Mouse (Mus musculus): Measurements from ENCODE around the gene Gmfb. TPM values are rescaled to one million over a fixed set of nuclear protein-coding genes. Genes with fewer than 3 reads are reported as not detected.

Gene Gmfb
- polyA plus RNA-seq, 1 experiment from 2014 or later: 116 TPM

GRCm38 (mm10) chr14:46816916-46817622 lies 5.0 kb downstream of the Gmfb start:
- no peak overlapping the region for H3K27ac ChIP-seq (ENCODE audit: low read depth, low read length)
- H3K4me3 ChIP-seq (ENCODE audit: low read depth, low read length): no peak overlapping the region
- no peak overlapping the region for H3K9ac ChIP-seq (ENCODE audit: low read length)
- no peaks in the 10 kb centered on the region for H3K9me3 ChIP-seq (ENCODE audit: control insufficient read depth, low read length)
- no peaks in the 10 kb centered on the region for H3K27me3 ChIP-seq (ENCODE audit: control insufficient read depth, insufficient read depth, low read length)
- H3K4me1 ChIP-seq (replicated peaks; ENCODE audit: control insufficient read depth, insufficient read depth, low read length): peaks cover 5% of the 10 kb centered on the region; the same call in 1 of the 2 replicates
- DNase-seq (ENCODE audit: low spot score) (no peak), ATAC-seq (replicated peaks; ENCODE audit: low FRiP score) (no peak)
- 92% methylated on average over 8 of the region's 8 CpGs for WGBS
- no peaks in the 10 kb centered on the region; the same call in 1 of the 2 replicates for H3K36me3 ChIP-seq (ENCODE audit: control insufficient read depth, insufficient read depth, low read length)
- H3K4me2 ChIP-seq (ENCODE audit: low read depth, low read length, severe bottlenecking): no peak overlapping the region

- H3K27ac ChIP-seq (ENCODE audit: low read depth, low read length): no peak overlapping the region
- no peaks in the 10 kb centered on the region for H3K27me3 ChIP-seq (ENCODE audit: control insufficient read depth, insufficient read depth, low read length)
- H3K4me1 ChIP-seq (replicated peaks; ENCODE audit: control insufficient read depth, insufficient read depth, low read length): 0 out of 2 replicates have a peak, but pooled peaks cover 2% of the 10 kb centered on the region
- ATAC-seq (replicated peaks; ENCODE audit: low FRiP score): no peak
- no peak overlapping the region for H3K9ac ChIP-seq (ENCODE audit: low read length)
- WGBS: 77% methylated on average over 6 of the region's 6 CpGs
- no peaks in the 10 kb centered on the region for H3K9me3 ChIP-seq (ENCODE audit: control insufficient read depth, low read length)
- no peak for DNase-seq (ENCODE audit: low spot score)
- H3K4me3 ChIP-seq (ENCODE audit: low read depth, low read length): no peak overlapping the region
- no peaks in the 10 kb centered on the region; the same call in 1 of the 2 replicates for H3K36me3 ChIP-seq (ENCODE audit: control insufficient read depth, insufficient read depth, low read length)
- no peak overlapping the region for H3K4me2 ChIP-seq (ENCODE audit: low read depth, low read length, severe bottlenecking)
Measured at GRCm38 (mm10) chr14:46815640-46816039, 6.4 kb downstream of the Gmfb start.

- Histone ChIP-seq H3K4me1 (replicated peaks; ENCODE audit: control insufficient read depth, insufficient read depth, low read length) (no peaks in the 10 kb centered on the region), H3K4me2 (ENCODE audit: low read depth, low read length, severe bottlenecking) (no peak overlapping the region), H3K27me3 (ENCODE audit: control insufficient read depth, insufficient read depth, low read length) (no peaks in the 10 kb centered on the region), H3K9me3 (ENCODE audit: control insufficient read depth, low read length) (no peaks in the 10 kb centered on the region), H3K9ac (ENCODE audit: low read length) (no peak overlapping the region), H3K4me3 (ENCODE audit: low read depth, low read length) (no peak overlapping the region), H3K36me3 (ENCODE audit: control insufficient read depth, insufficient read depth, low read length) (no peaks in the 10 kb centered on the region), H3K27ac (ENCODE audit: low read depth, low read length) (no peak overlapping the region)
- ATAC-seq (replicated peaks; ENCODE audit: low FRiP score) (no peak), DNase-seq (ENCODE audit: low spot score) (no peak)
- 82% methylated on average over 3 of the region's 3 CpGs for WGBS
Measured at GRCm38 (mm10) chr14:46807927-46808326, 14.1 kb downstream of the Gmfb start.

- ATAC-seq (replicated peaks; ENCODE audit: low FRiP score): no peak
- no peak overlapping the region for H3K27ac ChIP-seq (ENCODE audit: low read depth, low read length)
- H3K4me3 ChIP-seq (ENCODE audit: low read depth, low read length): no peak overlapping the region
- H3K36me3 ChIP-seq (ENCODE audit: control insufficient read depth, insufficient read depth, low read length): no peaks in the 10 kb centered on the region
- DNase-seq (ENCODE audit: low spot score): no peak
- 84% methylated on average over 5 of the region's 5 CpGs for WGBS
- H3K4me1 ChIP-seq (replicated peaks; ENCODE audit: control insufficient read depth, insufficient read depth, low read length): no peaks in the 10 kb centered on the region
- H3K27me3 ChIP-seq (ENCODE audit: control insufficient read depth, insufficient read depth, low read length): no peaks in the 10 kb centered on the region
- no peak overlapping the region for H3K9ac ChIP-seq (ENCODE audit: low read length)
- H3K9me3 ChIP-seq (ENCODE audit: control insufficient read depth, low read length): no peaks in the 10 kb centered on the region
- no peak overlapping the region for H3K4me2 ChIP-seq (ENCODE audit: low read depth, low read length, severe bottlenecking)
Measured at GRCm38 (mm10) chr14:46806186-46806585, 15.9 kb downstream of the Gmfb start.

GRCm38 (mm10) chr14:46803791-46804190 lies 18.3 kb downstream of the Gmfb start:
- WGBS: 97% methylated on average over 1 of the region's 1 CpGs
- Histone ChIP-seq H3K9me3 (ENCODE audit: control insufficient read depth, low read length) (no peaks in the 10 kb centered on the region), H3K27ac (ENCODE audit: low read depth, low read length) (no peak overlapping the region), H3K27me3 (ENCODE audit: control insufficient read depth, insufficient read depth, low read length) (no peaks in the 10 kb centered on the region), H3K9ac (ENCODE audit: low read length) (no peak overlapping the region), H3K4me3 (ENCODE audit: low read depth, low read length) (no peak overlapping the region), H3K4me2 (ENCODE audit: low read depth, low read length, severe bottlenecking) (no peak overlapping the region), H3K36me3 (ENCODE audit: control insufficient read depth, insufficient read depth, low read length) (no peaks in the 10 kb centered on the region), H3K4me1 (replicated peaks; ENCODE audit: control insufficient read depth, insufficient read depth, low read length) (no peaks in the 10 kb centered on the region)
- ATAC-seq (replicated peaks; ENCODE audit: low FRiP score) (no peak), DNase-seq (ENCODE audit: low spot score) (no peak)

GRCm38 (mm10) chr14:46803259-46803658 lies 18.8 kb downstream of the Gmfb start:
- 84% methylated on average over 4 of the region's 4 CpGs for WGBS
- Histone ChIP-seq H3K36me3 (ENCODE audit: control insufficient read depth, insufficient read depth, low read length) (no peaks in the 10 kb centered on the region), H3K9me3 (ENCODE audit: control insufficient read depth, low read length) (no peaks in the 10 kb centered on the region), H3K4me2 (ENCODE audit: low read depth, low read length, severe bottlenecking) (no peak overlapping the region), H3K27me3 (ENCODE audit: control insufficient read depth, insufficient read depth, low read length) (no peaks in the 10 kb centered on the region), H3K27ac (ENCODE audit: low read depth, low read length) (no peak overlapping the region), H3K4me3 (ENCODE audit: low read depth, low read length) (no peak overlapping the region), H3K9ac (ENCODE audit: low read length) (no peak overlapping the region), H3K4me1 (replicated peaks; ENCODE audit: control insufficient read depth, insufficient read depth, low read length) (no peaks in the 10 kb centered on the region)
- no peak for DNase-seq (ENCODE audit: low spot score)
- ATAC-seq (replicated peaks; ENCODE audit: low FRiP score): no peak

GRCm38 (mm10) chr14:46800684-46801345 lies 21.2 kb downstream of the Gmfb start:
- DNase-seq (ENCODE audit: low spot score) (no peak), ATAC-seq (replicated peaks; ENCODE audit: low FRiP score) (no peak)
- Histone ChIP-seq H3K4me1 (replicated peaks; ENCODE audit: control insufficient read depth, insufficient read depth, low read length) (no peaks in the 10 kb centered on the region), H3K36me3 (ENCODE audit: control insufficient read depth, insufficient read depth, low read length) (no peaks in the 10 kb centered on the region), H3K4me2 (ENCODE audit: low read depth, low read length, severe bottlenecking) (no peak overlapping the region), H3K9ac (ENCODE audit: low read length) (no peak overlapping the region), H3K9me3 (ENCODE audit: control insufficient read depth, low read length) (no peaks in the 10 kb centered on the region), H3K27ac (ENCODE audit: low read depth, low read length) (no peak overlapping the region), H3K27me3 (ENCODE audit: control insufficient read depth, insufficient read depth, low read length) (no peaks in the 10 kb centered on the region), H3K4me3 (ENCODE audit: low read depth, low read length) (no peak overlapping the region)
- WGBS: 88% methylated on average over 3 of the region's 3 CpGs

GRCm38 (mm10) chr14:46794157-46794556 lies 27.9 kb downstream of the Gmfb start:
- DNase-seq (ENCODE audit: low spot score) (no peak), ATAC-seq (replicated peaks; ENCODE audit: low FRiP score) (no peak)
- no peaks in the 10 kb centered on the region for H3K9me3 ChIP-seq (ENCODE audit: control insufficient read depth, low read length)
- H3K4me2 ChIP-seq (ENCODE audit: low read depth, low read length, severe bottlenecking): no peak overlapping the region
- no peaks in the 10 kb centered on the region for H3K4me1 ChIP-seq (replicated peaks; ENCODE audit: control insufficient read depth, insufficient read depth, low read length)
- no peak overlapping the region for H3K4me3 ChIP-seq (ENCODE audit: low read depth, low read length)
- H3K36me3 ChIP-seq (ENCODE audit: control insufficient read depth, insufficient read depth, low read length): no peaks in the 10 kb centered on the region
- 91% methylated on average over 5 of the region's 5 CpGs for WGBS
- no peaks in the 10 kb centered on the region for H3K27me3 ChIP-seq (ENCODE audit: control insufficient read depth, insufficient read depth, low read length)
- H3K9ac ChIP-seq (ENCODE audit: low read length): no peak overlapping the region
- no peak overlapping the region for H3K27ac ChIP-seq (ENCODE audit: low read depth, low read length)

GRCm38 (mm10) chr14:46790723-46791122 lies 31.3 kb downstream of the Gmfb start:
- Histone ChIP-seq H3K4me2 (ENCODE audit: low read depth, low read length, severe bottlenecking) (no peak overlapping the region), H3K4me1 (replicated peaks; ENCODE audit: control insufficient read depth, insufficient read depth, low read length) (0 out of 2 replicates have a peak, but pooled peaks cover 4% of the 10 kb centered on the region), H3K9ac (ENCODE audit: low read length) (no peak overlapping the region), H3K9me3 (ENCODE audit: control insufficient read depth, low read length) (no peaks in the 10 kb centered on the region), H3K27ac (ENCODE audit: low read depth, low read length) (no peak overlapping the region), H3K4me3 (ENCODE audit: low read depth, low read length) (no peak overlapping the region), H3K27me3 (ENCODE audit: control insufficient read depth, insufficient read depth, low read length) (no peaks in the 10 kb centered on the region), H3K36me3 (ENCODE audit: control insufficient read depth, insufficient read depth, low read length) (no peaks in the 10 kb centered on the region)
- WGBS: 93% methylated on average over 6 of the region's 6 CpGs
- ATAC-seq (replicated peaks; ENCODE audit: low FRiP score) (no peak), DNase-seq (ENCODE audit: low spot score) (no peak)

Measured in forebrain, embryonic 11.5 days (tissue).